Mouse (Mus musculus): ENCODE measurements around the gene Gosr2.
A peak's percentile ranks its signal among the peaks of the same experiment; 100 is the strongest.

The Gosr2 gene

DNA sequence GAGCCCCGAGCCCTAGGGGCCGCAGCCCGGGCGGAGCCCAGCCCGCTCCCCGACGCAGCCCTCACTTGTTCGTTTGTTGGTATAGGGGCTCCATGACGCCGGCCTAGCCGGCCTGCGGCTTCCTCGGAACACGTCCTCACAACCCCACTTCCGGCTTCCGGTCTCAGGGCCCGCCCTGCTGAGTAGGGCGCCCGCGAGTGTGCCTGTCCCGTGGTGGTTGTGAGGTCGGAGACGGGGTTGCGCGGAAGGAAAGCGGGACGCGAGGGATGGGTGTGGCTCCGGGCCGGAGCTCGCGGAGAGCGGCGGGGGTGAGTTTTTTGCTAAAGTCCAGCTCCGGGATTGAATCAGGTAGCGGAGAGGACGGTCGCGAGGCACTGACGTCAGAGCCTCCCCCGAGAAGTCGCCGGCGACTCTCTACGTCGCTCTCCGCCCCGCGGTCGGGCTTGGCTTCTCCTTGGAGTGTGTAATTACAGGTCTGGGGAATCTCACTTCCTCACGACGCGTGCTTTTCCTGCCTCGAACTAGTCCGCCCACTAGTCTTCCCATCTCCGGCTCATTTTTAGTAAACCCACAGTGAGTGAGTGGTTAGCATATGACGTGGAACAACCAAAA lies at the start of gene Gosr2:
Gosr2 (minus strand) TSS at position 334 of the 612 bp plus-strand sequence.
- DNase-seq (ENCODE audit: low spot score in 2 of 2), result peak; percentile 84 to 86

GRCm38 (mm10) chr11:103735046-103735781 lies 37.5 kb upstream of the Gosr2 start:
- no peak for DNase-seq (ENCODE audit: low spot score in 2 of 2)

DNA sequence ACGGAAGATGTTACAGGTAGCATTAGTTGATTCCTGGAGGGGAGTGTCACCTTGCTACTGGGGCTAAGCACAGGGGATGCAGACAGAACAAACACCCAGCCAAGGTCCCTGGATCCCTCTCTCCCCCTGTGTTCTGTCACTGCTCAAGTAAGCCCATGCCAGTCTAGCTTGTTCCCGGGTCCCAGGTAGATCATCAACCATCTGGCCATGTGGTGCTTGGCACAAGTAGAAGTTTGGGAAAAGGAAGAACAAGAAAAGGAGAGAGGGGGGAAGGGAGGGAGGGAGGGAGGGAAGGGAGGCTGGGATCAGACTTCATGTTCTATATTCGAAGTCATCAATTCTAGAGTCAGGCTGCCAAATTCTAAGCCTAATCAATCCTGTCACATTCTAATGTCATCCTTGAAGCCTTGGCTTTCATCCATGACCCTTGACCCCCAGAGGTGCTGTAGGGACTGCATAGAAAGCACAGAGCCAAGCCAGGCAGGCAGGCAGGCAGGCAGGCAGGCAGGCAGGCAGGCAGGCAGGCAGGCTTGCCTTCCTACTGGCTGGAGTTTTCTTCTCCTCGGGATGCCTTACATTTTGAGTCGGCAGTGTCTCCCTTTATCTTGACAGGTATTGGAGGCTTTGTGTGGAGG lies 36.8 kb upstream of the Gosr2 start:
- no peak for DNase-seq (ENCODE audit: low spot score in 2 of 2)

GRCm38 (mm10) chr11:103733961-103734360 lies 36.3 kb upstream of the Gosr2 start:
- no peak for DNase-seq (ENCODE audit: low spot score in 2 of 2)

- DNase-seq (ENCODE audit: low spot score in 2 of 2), result no peak
Observed at GRCm38 (mm10) chr11:103733069-103733468, 35.4 kb upstream of the Gosr2 start.

DNA sequence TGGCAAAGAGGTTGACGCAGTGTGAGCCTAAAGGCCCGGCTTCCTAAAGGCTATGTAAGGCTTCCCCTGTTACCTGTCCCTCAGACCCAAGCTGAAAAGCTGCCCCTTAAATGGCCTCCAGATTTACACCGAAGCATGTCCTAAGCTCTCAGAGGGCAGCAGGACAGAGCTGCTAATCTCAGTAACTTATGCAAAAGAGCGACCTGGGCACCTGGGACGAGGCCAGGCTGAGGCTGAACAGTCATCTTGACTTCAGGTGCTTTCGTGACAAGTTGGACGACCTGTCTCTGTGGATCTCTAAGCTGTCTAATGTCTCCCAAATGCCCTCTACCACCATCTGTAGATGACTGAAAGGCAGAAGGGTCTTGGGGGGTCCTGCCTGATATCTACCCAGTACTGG lies 34.6 kb upstream of the Gosr2 start:
- no peak for DNase-seq (ENCODE audit: low spot score in 2 of 2)

- no peak for DNase-seq (ENCODE audit: low spot score in 2 of 2)
Observed at GRCm38 (mm10) chr11:103731594-103731993, 33.9 kb upstream of the Gosr2 start.

GRCm38 (mm10) chr11:103729282-103729985 lies 31.7 kb upstream of the Gosr2 start:
- no peak for DNase-seq (ENCODE audit: low spot score in 2 of 2)

DNA sequence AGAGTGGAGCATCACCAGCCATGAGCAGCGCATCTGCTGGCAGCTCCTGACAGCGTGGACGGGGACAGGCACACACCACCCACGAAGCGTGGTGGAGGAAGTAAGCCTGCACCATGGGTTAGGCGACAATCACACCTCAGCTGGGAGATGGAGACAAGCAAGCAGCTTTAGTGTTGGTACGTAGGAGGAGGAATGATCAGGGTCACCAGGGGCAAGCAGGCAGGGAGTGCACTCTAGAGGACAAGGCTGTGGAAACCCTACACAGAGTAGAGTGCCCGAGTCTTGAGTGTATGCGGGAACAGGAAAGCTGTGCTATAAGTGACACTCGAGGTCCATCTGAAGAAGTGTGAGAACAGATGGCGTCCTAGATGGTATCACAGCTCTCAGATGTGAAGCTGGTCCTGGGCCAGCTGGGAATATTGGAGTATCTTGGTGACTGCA lies 26.7 kb upstream of the Gosr2 start:
- no peak for DNase-seq (ENCODE audit: low spot score in 2 of 2)

- no peak for DNase-seq (ENCODE audit: low spot score in 2 of 2)
Observed at GRCm38 (mm10) chr11:103722040-103722481, 24.4 kb upstream of the Gosr2 start.

GRCm38 (mm10) chr11:103721468-103722039 lies 23.9 kb upstream of the Gosr2 start:
- DNase-seq (ENCODE audit: low spot score in 2 of 2), result no peak

DNA sequence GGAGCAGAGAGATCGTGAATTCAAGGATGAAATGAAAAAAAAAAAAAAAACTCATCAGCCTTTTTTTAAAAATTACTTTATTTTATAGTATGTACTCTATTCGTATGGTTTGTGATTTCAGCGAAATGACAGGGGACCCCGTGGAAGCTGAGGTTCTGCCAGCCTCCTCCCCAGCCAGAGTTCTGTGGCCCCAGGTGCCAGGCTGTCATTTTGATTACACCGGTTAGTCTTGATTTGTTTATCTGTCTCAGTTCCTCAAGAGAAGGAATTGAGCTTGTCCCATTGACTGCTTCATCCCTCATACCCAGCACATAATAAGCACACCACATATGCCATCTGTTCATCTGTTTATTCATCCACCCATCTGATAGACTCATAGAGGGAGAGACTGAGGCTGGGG lies 21.7 kb upstream of the Gosr2 start:
- DNase-seq (ENCODE audit: low spot score in 2 of 2), result no peak

DNA sequence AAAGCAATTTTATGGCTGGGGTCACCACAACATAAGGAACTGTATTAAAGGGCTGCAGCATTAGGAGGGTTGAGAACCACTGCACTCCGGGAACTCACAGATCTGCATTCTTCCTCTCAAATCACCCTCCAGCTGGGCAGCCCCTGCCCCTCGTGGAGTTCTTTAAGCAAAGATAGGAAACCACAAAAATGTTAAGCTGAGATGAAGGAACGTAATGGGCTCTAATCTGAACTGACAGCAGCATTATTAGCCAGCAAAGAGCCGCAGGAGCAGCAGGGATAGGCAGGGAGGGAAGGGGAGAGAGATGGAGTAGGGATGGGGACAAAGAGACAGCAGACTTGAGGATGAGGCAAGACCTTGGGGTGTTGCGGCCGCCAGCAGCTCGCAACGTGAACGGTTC lies 19.3 kb upstream of the Gosr2 start:
- no peak for DNase-seq (ENCODE audit: low spot score in 2 of 2)

GRCm38 (mm10) chr11:103714074-103714473 lies 16.4 kb upstream of the Gosr2 start:
- DNase-seq (ENCODE audit: low spot score in 2 of 2), result no peak

DNA sequence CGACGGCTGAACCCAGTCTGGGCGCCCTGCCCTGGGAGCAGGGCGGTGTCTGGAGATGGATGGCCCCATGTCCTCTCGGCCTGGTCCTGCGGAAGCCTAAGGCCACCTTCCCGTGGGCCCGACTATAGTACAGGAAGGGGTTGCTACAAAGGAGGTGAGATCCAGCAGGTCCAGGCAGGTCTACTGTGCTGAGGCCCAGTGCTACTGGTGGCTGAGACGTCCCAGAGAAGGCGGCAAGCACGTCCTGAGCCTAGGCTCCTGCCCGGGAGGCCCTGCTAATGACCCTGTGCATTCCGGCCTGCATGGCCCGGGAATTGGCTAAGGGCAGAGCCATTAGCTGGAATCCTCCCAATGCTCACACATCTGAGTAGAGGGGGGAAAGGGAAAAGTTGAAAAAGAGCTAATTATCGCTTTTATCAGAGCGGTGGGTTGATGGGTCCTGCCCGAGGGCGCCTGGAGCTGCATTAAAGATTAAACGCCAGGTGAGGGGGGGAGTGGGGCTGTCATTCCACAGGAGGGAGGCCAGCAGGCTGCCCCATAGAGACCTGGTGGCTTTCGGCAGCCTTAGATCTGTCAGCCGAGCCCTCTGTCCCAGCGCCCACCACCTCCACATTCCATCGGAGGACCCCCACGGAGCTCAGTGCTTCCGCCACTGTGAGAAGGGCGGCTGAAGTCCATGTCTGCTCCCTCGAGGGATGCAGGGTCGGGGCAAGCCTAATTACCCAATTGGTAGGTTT lies 14.3 kb upstream of the Gosr2 start:
- DNase-seq (ENCODE audit: low spot score in 2 of 2), result no peak

- DNase-seq (ENCODE audit: low spot score in 2 of 2), result no peak
Observed at GRCm38 (mm10) chr11:103709982-103710381, 12.3 kb upstream of the Gosr2 start.

DNA sequence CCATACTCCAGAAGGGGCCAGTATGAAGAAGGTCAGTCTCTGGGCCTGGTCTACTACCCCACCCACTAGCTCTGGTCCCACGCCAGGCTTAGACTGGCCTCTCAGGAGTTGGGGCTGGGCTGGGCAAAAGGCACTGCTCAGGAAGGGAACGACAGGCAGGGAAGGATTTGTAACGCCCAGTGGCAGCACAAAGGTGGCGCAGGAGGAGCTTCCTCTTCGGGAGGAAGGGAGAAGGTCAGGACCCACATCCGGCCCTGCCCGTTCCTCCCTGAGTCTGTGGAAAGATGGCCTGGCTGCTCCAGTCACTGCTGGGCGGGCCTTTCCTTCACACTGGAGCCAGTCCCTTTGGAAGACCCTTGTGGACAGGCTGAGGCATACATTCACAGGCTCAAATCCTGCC lies 9.3 kb upstream of the Gosr2 start:
- no peak for DNase-seq (ENCODE audit: low spot score in 2 of 2)

GRCm38 (mm10) chr11:103698226-103698625 lies 528 bp upstream of the Gosr2 start:
- no peak for DNase-seq (ENCODE audit: low spot score in 2 of 2)

GRCm38 (mm10) chr11:103696851-103697564 lies 690 bp downstream of the Gosr2 start:
- DNase-seq (ENCODE audit: low spot score in 2 of 2), result no peak

GRCm38 (mm10) chr11:103693241-103693640 lies 4.5 kb downstream of the Gosr2 start:
- no peak for DNase-seq (ENCODE audit: low spot score in 2 of 2)

GRCm38 (mm10) chr11:103691036-103691435 lies 6.7 kb downstream of the Gosr2 start:
- DNase-seq (ENCODE audit: low spot score in 2 of 2), result no peak

Measured in urinary bladder, postnatal 4 days (tissue).